Mouse (Mus musculus): Measurements from ENCODE around the gene Slc4a1ap.
A peak's percentile ranks its signal among the peaks of the same experiment; 100 is the strongest.
"Not testable (repeated sequence)": the region's sequence is repeated elsewhere in the genome, so short reads cannot be mapped to it uniquely, and the experiment has no call there.

Slc4a1ap gene

DNA sequence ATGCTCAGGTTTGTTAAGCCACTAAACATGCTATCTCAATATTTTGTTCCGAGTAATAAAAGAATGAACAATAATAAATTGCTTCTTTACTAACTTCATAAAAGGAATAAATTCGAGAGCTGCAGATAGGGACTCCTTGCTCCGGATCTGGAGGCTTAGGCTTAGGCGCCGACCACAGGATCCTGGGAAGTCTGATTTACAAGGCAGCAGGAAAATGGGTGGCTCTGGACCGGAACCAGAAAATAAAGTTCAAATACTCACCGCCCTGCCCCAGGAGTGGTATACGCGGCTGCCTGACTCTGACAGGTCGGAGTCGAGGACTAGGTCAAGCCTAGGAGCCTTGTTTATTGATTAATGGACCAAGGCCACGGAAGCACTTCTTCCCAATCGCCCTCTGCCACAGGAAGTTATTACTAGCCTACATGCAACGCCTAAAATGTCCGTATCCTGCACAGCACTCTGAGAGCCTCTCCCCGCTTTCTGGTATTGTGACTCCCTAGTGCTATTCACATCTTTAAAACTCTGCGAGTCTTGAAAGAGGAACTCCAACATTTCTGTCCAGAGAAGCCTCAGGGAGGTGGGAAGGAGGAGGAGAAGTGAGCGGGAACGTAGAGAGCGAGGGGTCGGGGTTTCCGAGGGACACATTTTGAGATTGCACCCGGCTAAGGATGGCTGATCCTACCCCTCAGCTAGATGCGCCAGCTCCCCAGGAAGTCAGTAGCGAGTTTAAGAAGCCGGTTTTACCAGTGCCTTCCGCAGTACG is at the start of gene Slc4a1ap:
Gene Slc4a1ap (plus strand): TSS at position 642 of the 763 bp plus-strand sequence.
- DNase-seq (ENCODE audit: low spot score): peak; percentile 28

DNA sequence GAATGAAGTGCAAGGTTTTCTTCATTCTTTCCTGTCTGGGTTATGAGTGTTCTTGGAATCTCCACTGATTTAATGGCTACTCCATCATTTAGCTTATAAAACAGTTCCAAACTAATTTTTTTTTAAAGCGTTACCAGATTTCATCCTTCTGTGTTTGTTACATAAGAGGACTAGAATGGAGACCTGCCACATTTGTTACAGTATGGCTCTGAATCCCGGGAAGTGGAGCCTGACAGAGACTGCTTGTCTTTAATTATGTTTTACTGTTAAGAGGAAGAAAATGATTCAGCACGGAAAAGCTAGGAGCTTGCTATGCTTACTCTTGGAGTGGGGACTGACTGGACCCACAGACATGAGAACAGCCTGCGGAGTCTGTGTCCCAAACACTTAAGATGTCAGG is 46.3 kb upstream of the Slc4a1ap start:
- DNase-seq (ENCODE audit: low spot score): no peak

DNA sequence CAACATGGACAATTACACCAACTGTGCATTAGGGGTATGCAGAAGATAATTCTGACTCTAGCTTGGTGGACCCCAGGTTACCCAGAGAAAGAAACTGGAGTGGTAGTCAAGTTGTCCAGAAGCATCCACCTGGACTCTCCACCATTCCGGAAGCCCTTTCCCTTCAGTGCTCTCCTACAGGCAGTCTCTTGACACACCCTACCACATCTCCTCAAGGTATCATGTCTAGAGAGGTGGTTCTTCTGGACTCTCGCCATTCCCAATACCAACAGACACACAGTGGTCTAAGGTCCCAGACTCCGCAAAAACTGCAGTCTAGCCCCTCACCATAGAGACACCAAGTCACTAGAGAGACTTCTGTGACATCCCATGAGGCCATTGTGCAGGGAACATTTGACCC is 41.4 kb upstream of the Slc4a1ap start, which contains the start of gene 4930548H24Rik:
Gene 4930548H24Rik (plus strand): TSS at position 301 of the 400 bp plus-strand sequence.
- no peak for DNase-seq (ENCODE audit: low spot score)

GRCm38 (mm10) chr5:31487889-31488288 is 38.9 kb upstream of the Slc4a1ap start:
- DNase-seq (ENCODE audit: low spot score): no peak

DNA sequence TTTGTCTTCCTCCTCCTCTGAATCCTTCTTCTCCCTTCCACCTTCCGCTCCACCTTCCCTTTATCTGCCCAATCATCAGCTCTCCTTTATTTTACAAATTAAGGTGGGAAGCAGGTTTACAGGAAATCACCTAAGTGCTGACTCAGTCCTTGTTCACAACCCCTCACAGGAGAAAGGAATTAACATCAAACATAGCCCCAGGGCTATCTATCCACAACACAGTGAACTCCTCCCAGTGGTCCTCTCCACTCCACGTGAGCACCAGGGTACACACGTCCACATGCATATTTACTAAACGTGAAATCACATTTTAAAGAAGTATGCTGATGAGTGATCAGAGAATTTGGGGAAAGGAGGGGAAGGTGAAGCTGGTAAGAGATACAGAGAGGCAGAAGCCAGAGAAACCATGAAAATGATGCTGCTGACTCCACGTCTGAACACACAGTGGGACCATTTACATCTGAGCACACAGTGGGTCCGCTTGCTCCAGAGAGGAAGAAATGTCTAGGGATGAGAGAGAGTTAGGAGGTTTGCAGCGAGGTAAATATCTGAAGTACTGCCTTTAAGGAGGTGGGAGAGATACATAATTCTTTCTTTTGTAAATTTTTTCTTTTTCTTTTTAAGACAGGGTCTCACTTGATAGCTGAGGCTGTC is 37.6 kb upstream of the Slc4a1ap start:
- no peak for DNase-seq (ENCODE audit: low spot score)

DNA sequence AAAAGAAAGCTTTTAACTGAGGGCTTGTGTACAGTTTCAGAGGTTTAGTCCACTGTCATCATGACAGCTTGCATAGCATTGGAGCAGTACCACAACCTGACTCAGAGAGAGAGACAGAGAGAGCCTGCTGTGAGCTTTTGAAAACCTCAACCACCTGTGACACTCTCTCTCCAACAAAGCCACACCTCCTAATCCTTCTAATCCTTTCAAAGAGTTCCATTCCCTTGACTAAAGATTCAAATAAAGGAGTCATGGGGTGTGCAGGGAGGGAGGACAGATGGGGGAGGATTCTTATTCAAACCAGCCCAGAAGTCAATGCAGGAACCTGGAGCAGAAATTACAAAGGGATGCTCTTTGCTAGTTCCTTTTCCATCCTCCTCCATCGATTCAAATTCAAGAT is 34.8 kb upstream of the Slc4a1ap start:
- no peak for DNase-seq (ENCODE audit: low spot score)

DNA sequence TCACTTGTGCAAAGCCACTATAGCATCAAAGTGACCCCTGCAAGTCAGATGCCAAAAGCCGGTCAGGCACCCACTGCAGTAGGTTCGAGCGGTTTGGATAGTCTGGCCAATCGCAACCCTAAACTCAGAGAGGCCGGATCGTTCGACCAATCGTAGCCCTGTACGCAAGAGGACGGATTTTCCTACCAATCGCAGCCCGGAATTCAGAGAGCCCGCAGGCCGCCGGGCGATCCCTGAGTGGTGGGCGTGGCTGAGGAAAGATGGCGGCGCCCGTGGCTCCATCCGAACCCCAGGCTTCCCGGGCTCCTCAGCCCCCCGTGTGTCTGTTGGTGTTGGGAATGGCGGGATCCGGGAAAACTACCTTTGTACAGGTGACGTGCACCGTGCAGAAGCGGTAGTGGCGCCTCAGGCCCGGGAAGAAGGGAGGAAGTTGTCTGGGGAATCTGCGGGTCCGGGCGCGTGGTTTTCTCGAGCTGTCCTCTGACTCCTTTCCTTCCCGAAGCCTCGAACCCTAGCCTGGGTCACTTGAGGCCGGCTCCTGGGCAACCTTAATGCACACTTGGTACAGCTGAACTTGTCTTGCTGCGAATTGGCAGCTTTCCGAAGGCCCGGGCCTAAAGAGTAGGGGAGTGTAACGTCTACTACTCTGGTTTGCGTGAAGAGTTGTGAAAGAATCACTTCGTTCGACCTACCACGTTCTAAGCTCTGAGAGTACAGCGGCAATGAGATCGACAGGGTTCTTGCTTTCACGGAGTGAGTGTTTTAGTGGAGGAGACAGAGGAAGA is 32.1 kb upstream of the Slc4a1ap start, which contains the start of gene Gpn1:
Gene Gpn1 (plus strand): TSS at position 229 of the 785 bp plus-strand sequence.
- DNase-seq (ENCODE audit: low spot score): peak; percentile 81

GRCm38 (mm10) chr5:31504843-31505242 is 22.0 kb upstream of the Slc4a1ap start:
- DNase-seq (ENCODE audit: low spot score): no peak

- no peak for DNase-seq (ENCODE audit: low spot score)
These were observed 14.3 kb upstream of the Slc4a1ap start for GRCm38 (mm10) chr5:31512481-31512880.

DNA sequence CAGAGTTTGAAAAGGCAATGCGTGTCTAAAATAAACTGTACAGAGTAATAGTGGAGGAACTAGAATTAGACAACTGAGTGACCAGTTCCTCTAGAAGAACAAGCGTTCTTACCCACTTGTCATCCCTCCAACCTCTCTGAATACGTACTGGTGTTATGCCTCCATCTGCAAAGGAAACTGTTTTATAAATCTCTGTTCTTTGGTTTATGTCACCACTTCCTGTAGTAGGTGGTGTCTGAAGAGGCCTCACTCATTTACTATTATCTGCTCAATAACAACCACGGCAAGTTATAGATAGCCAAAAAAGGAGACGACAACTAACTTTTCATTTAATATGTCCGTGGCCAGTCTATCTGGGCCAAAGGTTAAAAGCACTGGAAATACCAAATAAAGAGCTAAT is 6.2 kb upstream of the Slc4a1ap start:
- DNase-seq (ENCODE audit: low spot score): no peak

- DNase-seq (ENCODE audit: low spot score): no peak
These were observed 404 bp downstream of the Slc4a1ap start for GRCm38 (mm10) chr5:31527117-31527680.

GRCm38 (mm10) chr5:31527707-31528106 is 912 bp downstream of the Slc4a1ap start, which contains the start of gene Supt7l:
Gene Supt7l, minus strand, starts transcription at chr5:31527807.
- DNase-seq (ENCODE audit: low spot score): not testable (repeated sequence)

GRCm38 (mm10) chr5:31528560-31528959 is 1.8 kb downstream of the Slc4a1ap start:
- no peak for DNase-seq (ENCODE audit: low spot score)

GRCm38 (mm10) chr5:31535228-31535627 is 8.4 kb downstream of the Slc4a1ap start:
- no peak for DNase-seq (ENCODE audit: low spot score)

DNA sequence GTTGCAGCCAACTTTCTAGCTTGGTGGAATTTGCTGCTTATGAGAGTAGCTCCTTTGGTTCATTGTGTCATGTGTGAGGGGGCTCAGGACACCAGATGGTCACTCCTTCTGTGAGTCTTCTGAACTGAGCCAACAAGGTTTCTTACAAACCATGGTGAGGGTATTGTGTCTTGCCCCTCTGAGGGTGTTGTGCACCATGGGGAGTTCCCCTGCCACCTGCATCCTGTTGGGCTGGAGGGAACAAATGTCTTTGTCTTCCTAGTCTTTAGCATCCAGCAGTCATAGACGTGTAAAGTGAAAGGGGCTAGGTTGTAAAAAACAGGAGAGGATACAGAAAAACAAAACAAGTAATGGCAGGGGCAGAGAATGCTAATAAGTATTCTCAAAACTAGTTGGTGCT is 32.6 kb downstream of the Slc4a1ap start:
- DNase-seq (ENCODE audit: low spot score): no peak

- no peak for DNase-seq (ENCODE audit: low spot score)
These were observed 33.6 kb downstream of the Slc4a1ap start for GRCm38 (mm10) chr5:31560352-31560751.

GRCm38 (mm10) chr5:31562036-31562666 is 35.4 kb downstream of the Slc4a1ap start:
- no peak for DNase-seq (ENCODE audit: low spot score)

DNA sequence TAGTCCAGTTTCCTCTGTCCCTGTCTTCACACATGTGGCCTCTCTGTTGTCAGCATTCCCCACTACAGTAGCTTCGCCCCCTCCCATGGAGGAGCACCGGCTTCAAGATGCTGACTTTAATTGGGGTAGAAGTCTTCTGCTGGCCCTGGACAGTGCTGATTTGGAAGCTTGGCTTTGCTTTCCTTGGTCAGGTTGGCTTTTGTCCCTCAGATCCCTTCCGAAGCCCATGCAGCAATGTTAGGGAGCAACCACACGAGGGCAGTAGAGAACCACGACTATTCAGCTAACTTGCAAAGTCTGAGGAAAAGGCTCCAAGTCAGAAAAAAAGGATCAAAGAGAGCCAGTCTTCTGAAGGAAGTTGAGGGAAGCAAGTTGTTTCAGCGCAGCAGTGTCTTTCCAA is 36.7 kb downstream of the Slc4a1ap start:
- DNase-seq (ENCODE audit: low spot score): peak; percentile 46

GRCm38 (mm10) chr5:31563905-31564304 is 37.1 kb downstream of the Slc4a1ap start:
- DNase-seq (ENCODE audit: low spot score): no peak

GRCm38 (mm10) chr5:31564976-31565375 is 38.2 kb downstream of the Slc4a1ap start:
- DNase-seq (ENCODE audit: low spot score): peak; percentile 26

DNA sequence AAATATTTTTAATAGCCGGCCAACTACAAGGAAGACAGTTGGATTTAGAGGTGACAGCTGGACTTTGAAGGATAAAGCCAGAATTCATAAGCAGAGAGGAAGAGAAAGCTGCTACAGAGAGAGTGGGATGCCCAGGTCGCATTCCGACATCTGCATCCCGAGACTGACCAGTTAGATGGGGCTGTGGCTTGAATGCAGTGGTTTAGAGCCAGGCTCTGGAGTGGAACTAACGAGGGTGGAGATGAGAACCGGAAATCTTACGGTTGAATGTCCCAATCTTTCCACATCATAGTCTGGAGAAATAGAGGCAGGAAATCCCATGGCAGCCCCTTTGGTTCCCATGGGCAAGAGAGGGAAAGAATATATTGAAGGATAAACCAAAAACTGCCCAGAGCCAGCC is 39.2 kb downstream of the Slc4a1ap start:
- DNase-seq (ENCODE audit: low spot score): no peak

DNA sequence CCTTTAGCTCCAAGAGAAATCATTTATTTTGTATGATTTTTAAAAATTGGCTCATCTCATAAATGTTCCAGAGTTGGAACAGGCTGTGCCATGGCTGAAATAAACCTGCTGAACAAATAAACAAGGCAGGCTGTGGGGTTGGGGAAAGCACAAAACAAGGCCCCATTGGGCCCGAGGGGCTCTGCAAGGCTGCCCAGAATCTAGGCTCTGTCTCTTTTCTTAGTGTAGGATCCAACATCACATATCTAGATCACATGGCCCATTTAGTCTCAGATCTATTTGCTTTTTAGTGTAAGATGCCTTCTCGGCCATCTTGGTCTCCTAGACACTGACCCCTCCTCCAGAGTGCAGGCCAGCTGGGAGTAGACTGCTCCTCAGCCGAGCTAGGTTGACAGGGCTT is 39.7 kb downstream of the Slc4a1ap start:
- no peak for DNase-seq (ENCODE audit: low spot score)
